Mouse (Mus musculus): ENCODE results near the gene Olfr557. TPM values are rescaled to one million over a fixed set of nuclear protein-coding genes. Genes with fewer than 3 reads are reported as not detected.

Olfr557 gene
- not detected in 2 replicates for polyA plus RNA-seq (2015; fragmentation: Nextera tagmentation; extraction: Ambion mirVana)

DNA sequence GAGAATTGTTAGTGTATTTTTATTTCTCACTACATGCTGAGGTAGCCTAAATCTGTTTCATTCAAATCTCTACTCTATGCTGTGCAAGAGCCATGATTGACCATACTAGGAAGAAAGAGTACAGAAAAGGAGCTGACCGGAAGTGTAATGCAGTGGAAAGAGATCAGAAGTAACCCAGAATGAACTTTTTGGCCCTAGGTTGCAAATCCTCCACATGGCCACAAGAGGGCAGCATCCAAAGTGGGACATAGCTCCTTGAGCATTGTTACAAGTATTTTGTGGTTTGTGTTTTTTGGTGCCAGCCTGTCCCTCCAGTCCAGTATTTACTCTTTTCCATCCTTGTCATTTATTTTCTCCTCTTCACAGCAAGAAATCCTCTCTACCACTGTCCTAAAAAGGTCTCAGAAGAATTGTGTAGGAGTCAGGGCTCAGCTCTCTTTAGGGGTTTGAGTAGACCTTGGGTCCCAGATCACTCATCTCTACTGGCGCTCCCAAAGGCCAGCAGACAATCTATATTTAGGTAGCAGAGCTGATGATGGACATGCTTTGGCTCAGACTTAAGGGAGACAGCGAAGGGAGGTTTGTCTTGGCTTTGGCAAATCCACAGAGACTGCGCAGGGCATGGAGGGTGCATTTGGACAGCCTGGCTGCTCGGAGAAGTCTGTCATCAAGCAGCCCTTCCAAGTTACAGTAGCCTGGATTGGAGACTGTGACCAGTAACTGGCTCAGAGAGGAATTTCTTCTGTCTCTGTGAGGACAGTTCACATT lies at the start of gene Olfr557:
Gene Olfr557 (plus strand): TSS at position 553 of the 768 bp plus-strand sequence.
- Histone ChIP-seq H3K4me1 (no peaks in the 10 kb centered on the region), H3K36me3 (no peaks in the 10 kb centered on the region), H3K27ac (no peak within 1 kb of the TSS), H3K4me2 (no peak within 1 kb of the TSS), H3K9me3 (no peaks in the 10 kb centered on the region), H3K4me3 (no peak within 1 kb of the TSS), H3K9ac (no peak within 1 kb of the TSS), H3K27me3 (no peaks in the 10 kb centered on the region)
- no peak for ATAC-seq (ENCODE audit: insufficient number of reproducible peaks, low FRiP score, low TSS enrichment, low read depth)
- WGBS: 81% methylated on average over 5 of the region's 5 CpGs

DNA sequence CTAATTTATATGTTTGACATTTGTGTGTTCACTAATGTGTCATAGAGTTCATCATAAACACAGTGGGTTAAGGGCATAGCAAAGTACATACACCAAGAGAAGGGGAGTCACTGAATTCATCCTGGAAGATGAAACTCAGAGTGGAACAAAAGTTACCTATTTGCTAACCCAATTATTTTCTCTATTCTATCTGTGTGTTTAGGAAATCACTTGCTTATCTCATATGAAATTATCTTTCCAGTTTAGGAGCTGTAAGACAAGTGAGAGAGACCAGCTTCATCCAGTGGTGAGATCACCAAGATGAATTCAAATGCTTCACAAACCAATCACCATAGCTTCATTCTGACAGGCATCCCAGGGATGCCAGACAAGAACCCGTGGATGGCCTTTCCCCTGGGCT lies 37.2 kb upstream of the Olfr557 start, which contains the start of gene Olfr555:
Gene Olfr555 (plus strand): TSS at position 301 of the 400 bp plus-strand sequence.
- Histone ChIP-seq H3K9me3 (no peaks in the 10 kb centered on the region), H3K4me3 (no peak within 1 kb of the TSS), H3K9ac (no peak within 1 kb of the TSS), H3K4me2 (no peak within 1 kb of the TSS), H3K4me1 (no peaks in the 10 kb centered on the region), H3K36me3 (no peaks in the 10 kb centered on the region), H3K27ac (no peak within 1 kb of the TSS), H3K27me3 (no peaks in the 10 kb centered on the region)
- no peak for ATAC-seq (ENCODE audit: insufficient number of reproducible peaks, low FRiP score, low TSS enrichment, low read depth)
- WGBS: 69% methylated on average over 1 of the region's 1 CpGs

DNA sequence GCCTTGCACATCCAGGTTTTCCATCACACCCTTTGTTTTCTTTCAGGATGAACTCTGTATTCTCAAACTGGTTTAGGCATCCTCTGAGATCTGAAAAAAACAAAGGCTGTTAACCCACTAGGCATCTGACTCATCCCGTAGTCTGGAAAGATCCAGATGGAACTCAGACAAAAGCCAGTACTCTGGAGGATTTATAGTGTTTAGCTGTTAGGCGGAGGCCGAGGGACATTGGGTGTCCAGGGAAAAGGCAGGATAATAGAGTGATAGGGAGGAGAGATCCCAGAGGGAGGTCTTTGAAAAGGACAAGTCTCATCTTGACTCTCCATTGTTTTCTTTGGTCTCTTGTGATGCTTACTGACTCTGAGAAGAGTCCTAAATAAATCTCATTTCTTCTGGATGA lies 31.1 kb upstream of the Olfr557 start, which contains the start of gene Olfr556:
Gene Olfr556 (plus strand): TSS at position 301 of the 400 bp plus-strand sequence.
- H3K9ac ChIP-seq: no peak within 1 kb of the TSS
- no peaks in the 10 kb centered on the region for H3K27me3 ChIP-seq
- H3K4me1 ChIP-seq: no peaks in the 10 kb centered on the region
- 55% methylated on average over 3 of the region's 3 CpGs for WGBS
- H3K36me3 ChIP-seq: no peaks in the 10 kb centered on the region
- ATAC-seq (ENCODE audit: insufficient number of reproducible peaks, low FRiP score, low TSS enrichment, low read depth): no peak
- no peak within 1 kb of the TSS for H3K27ac ChIP-seq
- H3K9me3 ChIP-seq: no peaks in the 10 kb centered on the region
- no peak within 1 kb of the TSS for H3K4me2 ChIP-seq
- no peak within 1 kb of the TSS for H3K4me3 ChIP-seq

DNA sequence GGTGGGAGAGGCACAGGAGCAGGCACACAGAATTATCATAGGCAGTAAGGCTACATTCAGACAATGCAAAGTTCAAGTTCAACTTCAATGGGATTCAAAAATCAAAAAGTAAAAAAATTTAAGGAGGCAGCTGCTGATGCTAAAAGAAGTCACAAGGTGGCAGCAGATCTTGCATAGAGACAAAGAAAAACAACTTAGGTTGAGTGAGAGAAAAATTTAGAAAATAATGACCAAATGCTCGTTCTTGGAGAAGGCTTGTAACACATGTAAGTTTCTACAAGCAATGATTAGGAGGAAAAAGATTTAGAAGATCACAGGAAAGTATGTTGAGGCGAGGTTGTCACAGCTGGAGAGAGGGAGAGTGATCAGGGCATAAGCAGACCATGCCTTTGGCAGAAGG lies 30.3 kb upstream of the Olfr557 start:
- H3K4me1 ChIP-seq: no peaks in the 10 kb centered on the region
- H3K27ac ChIP-seq: no peak overlapping the region
- no peaks in the 10 kb centered on the region for H3K9me3 ChIP-seq
- H3K27me3 ChIP-seq: no peaks in the 10 kb centered on the region
- WGBS: 29% methylated on average over 2 of the region's 2 CpGs
- no peak for ATAC-seq (ENCODE audit: insufficient number of reproducible peaks, low FRiP score, low TSS enrichment, low read depth)
- no peak overlapping the region for H3K4me2 ChIP-seq
- H3K36me3 ChIP-seq: no peaks in the 10 kb centered on the region
- H3K4me3 ChIP-seq: no peak overlapping the region
- H3K9ac ChIP-seq: no peak overlapping the region

DNA sequence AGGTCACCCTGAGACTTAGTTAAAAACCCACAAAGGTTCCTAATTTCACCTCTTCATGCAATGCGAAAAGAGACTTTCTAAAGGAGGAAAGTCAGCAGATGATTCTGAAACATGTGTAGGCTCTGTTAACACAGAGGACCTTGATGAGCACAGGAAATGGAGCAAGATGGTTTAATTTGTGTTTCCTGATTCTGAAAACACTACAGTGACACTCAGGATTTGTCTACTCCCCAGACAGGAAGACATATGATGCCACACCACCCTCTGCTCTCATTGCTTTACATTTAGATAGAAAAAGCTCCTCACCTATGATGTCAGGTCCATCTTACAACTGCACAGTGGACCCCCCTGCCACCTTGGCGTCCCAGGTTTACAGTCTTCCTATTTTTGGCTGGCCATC lies 19.5 kb upstream of the Olfr557 start:
- H3K4me1 ChIP-seq: no peaks in the 10 kb centered on the region
- H3K36me3 ChIP-seq: peaks cover 10% of the 10 kb centered on the region
- H3K4me2 ChIP-seq: no peak overlapping the region
- H3K27me3 ChIP-seq: no peaks in the 10 kb centered on the region
- no peaks in the 10 kb centered on the region for H3K9me3 ChIP-seq
- no peak overlapping the region for H3K4me3 ChIP-seq
- no peak overlapping the region for H3K9ac ChIP-seq
- 82% methylated on average over 2 of the region's 2 CpGs for WGBS
- no peak for ATAC-seq (ENCODE audit: insufficient number of reproducible peaks, low FRiP score, low TSS enrichment, low read depth)
- no peak overlapping the region for H3K27ac ChIP-seq

DNA sequence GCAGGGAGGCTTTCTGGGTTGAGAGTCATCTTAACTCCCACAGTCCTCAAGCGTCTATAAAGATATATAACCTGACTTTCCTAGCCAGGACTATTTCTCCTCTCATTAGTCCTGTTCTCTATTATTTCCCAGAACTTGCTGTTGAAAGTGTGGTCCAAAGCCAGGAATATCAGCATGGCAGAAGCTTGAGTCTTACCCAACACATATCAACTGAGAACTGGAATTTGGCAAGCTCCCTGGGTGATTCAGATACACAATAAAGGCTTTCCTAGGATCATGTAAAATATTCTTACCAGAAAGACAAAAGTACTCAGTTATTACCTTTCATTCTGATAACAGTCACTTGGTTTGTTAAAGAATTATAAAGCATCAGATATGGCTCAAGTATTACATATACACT lies 13.8 kb upstream of the Olfr557 start:
- H3K9ac ChIP-seq: no peak overlapping the region
- 90% methylated on average over 1 of the region's 1 CpGs for WGBS
- no peak for ATAC-seq (ENCODE audit: insufficient number of reproducible peaks, low FRiP score, low TSS enrichment, low read depth)

DNA sequence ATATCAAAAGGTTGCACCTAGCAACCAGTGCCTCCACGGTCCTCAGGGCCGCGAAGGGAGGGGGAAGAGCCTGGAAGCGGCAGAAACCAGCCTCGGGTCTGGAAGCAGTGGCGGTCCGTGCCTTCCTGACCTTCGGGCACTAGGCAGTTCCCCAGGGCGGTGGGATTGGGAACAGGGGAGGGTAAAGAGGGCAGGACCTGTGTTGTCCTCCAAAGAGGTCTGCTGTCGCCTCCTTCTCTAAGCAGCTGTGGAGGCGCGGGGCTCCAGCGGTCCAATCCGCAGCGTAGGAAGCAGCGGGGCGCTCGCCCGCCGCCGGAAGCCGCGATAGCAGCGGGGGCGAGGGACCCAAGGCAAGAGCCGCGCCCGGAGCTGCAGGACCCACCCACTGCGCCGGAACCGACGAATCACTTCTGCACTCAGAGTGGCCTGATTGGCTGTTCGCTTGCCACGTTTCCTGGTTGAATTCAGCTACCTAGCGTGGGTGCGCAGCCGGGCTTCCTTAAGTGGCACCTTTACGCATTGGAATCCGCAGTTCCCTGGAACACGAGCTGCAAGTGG lies 8.7 kb upstream of the Olfr557 start, which contains the start of gene Trim68:
Gene Trim68 (minus strand): TSS at position 384 of the 558 bp plus-strand sequence.
- H3K9me3 ChIP-seq: no peaks in the 10 kb centered on the region
- H3K4me3 ChIP-seq: peak within 1 kb of the TSS; percentile 60
- H3K27me3 ChIP-seq: no peaks in the 10 kb centered on the region
- 0% methylated on average over 40 of the region's 40 CpGs for WGBS
- H3K4me2 ChIP-seq: peak within 1 kb of the TSS; percentile 71
- peaks cover 12% of the 10 kb centered on the region; the same call in 1 of the 2 replicates for H3K36me3 ChIP-seq
- peak; percentile 98 for ATAC-seq (ENCODE audit: insufficient number of reproducible peaks, low FRiP score, low TSS enrichment, low read depth)
- peak within 1 kb of the TSS; percentile 80 for H3K27ac ChIP-seq
- H3K4me1 ChIP-seq: 0 out of 2 replicates have a peak, but pooled peaks cover 3% of the 10 kb centered on the region
- peak within 1 kb of the TSS; percentile 73 for H3K9ac ChIP-seq

More for the DNA sequence above, 13.8 kb upstream of the Olfr557 start:
- H3K27ac ChIP-seq: no peak overlapping the region
- H3K4me2 ChIP-seq: no peak overlapping the region
- H3K4me3 ChIP-seq: no peak overlapping the region
- H3K4me1 ChIP-seq: no peaks in the 10 kb centered on the region
- no peaks in the 10 kb centered on the region for H3K27me3 ChIP-seq
- H3K9me3 ChIP-seq: no peaks in the 10 kb centered on the region
- peaks cover 26% of the 10 kb centered on the region for H3K36me3 ChIP-seq

DNA sequence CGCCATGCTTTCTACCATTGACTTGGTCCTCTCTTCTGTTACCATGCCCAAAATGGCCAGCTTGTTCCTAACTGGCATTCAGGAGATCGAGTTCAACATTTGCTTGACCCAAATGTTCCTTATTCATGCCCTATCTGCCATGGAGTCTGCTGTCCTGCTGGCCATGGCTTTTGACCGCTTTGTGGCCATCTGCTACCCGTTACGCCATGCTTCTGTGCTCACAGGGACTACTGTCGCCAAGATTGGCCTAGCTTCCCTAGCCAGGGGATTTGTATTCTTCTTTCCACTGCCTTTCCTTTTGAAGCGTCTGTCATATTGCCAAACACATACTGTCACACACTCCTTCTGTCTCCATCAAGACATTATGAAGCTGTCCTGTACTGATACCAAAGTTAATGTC lies 2.8 kb downstream of the Olfr557 start:
- no peak overlapping the region for H3K27ac ChIP-seq
- no peaks in the 10 kb centered on the region for H3K36me3 ChIP-seq
- no peak overlapping the region for H3K4me2 ChIP-seq
- H3K27me3 ChIP-seq: no peaks in the 10 kb centered on the region
- no peak for ATAC-seq (ENCODE audit: insufficient number of reproducible peaks, low FRiP score, low TSS enrichment, low read depth)
- WGBS: 83% methylated on average over 7 of the region's 7 CpGs
- H3K4me1 ChIP-seq: no peaks in the 10 kb centered on the region
- no peak overlapping the region for H3K4me3 ChIP-seq
- H3K9ac ChIP-seq: no peak overlapping the region
- no peaks in the 10 kb centered on the region for H3K9me3 ChIP-seq

DNA sequence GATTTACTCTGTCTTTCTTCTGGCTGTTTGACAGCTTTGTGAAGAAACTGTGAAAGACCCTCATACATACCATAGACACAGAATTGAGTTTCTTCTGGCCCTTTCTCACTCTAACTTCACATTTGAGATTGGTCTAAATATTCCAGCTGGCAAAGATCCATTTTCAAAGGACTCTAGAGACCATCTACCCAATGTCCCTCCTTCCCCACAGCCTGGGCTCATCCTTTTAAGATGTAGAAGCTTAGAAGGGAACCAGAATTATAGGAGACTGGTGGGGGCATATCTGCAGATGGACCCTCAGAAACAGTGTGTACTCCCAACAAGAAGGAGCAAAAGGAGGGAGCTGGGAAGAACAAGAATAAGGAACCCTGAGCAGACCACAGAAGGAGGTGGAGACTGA lies 6.2 kb downstream of the Olfr557 start, which contains the start of gene Olfr558:
Gene Olfr558 (plus strand): TSS at position 301 of the 400 bp plus-strand sequence.
- Histone ChIP-seq H3K4me2 (no peak within 1 kb of the TSS), H3K27me3 (no peaks in the 10 kb centered on the region), H3K9me3 (no peaks in the 10 kb centered on the region), H3K4me1 (no peaks in the 10 kb centered on the region), H3K4me3 (no peak within 1 kb of the TSS), H3K9ac (no peak within 1 kb of the TSS), H3K36me3 (no peaks in the 10 kb centered on the region), H3K27ac (no peak within 1 kb of the TSS)
- ATAC-seq (ENCODE audit: insufficient number of reproducible peaks, low FRiP score, low TSS enrichment, low read depth): no peak

DNA sequence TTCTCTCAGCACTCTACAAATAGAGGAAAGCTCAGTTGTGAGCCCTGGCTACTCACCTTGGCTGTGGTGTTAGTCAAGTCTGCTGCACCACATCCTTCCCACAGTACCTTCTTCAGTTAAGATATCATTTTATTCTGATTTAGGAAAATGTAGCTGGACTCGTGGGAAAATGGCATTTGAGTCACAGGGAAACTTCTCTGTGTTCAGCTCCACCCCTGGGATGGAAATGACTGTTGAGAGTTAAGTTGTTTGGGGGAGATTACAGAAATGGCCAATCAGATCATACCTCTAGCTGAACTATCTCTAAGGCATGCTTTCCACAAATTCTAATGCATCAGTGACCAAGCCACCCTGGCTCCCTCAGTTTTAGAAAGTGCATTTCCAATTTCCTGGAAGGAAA lies 23.3 kb downstream of the Olfr557 start, which contains the start of gene Olfr33:
Gene Olfr33 (minus strand): TSS at position 101 of the 400 bp plus-strand sequence.
- no peak within 1 kb of the TSS for H3K4me3 ChIP-seq
- H3K27me3 ChIP-seq: no peaks in the 10 kb centered on the region
- no peaks in the 10 kb centered on the region for H3K9me3 ChIP-seq
- no peak within 1 kb of the TSS for H3K9ac ChIP-seq
- no peaks in the 10 kb centered on the region for H3K4me1 ChIP-seq
- no peaks in the 10 kb centered on the region for H3K36me3 ChIP-seq
- no peak for ATAC-seq (ENCODE audit: insufficient number of reproducible peaks, low FRiP score, low TSS enrichment, low read depth)
- 42% methylated on average over 1 of the region's 1 CpGs for WGBS
- no peak within 1 kb of the TSS for H3K4me2 ChIP-seq
- H3K27ac ChIP-seq: no peak within 1 kb of the TSS

DNA sequence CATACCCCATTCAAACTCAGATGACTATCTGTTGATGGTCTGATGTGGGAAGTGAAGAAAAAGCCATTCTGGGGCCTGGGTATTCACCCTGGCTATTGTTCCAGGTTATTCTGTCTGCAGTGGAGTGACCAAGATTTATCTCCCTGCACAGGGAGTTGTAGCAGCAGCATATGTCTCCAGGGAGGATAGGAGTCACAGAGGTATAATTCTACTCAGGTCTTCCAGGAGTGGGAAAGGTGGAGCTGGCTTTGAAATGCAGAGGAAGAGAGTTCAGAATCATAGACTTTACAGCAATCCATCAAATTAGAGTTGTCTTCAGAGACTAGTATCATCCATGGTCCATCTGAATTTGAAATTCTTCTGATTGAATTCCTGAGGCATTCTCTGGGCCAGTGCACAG lies 31.7 kb downstream of the Olfr557 start, which contains the start of gene Olfr559:
Gene Olfr559 (minus strand): TSS at position 101 of the 400 bp plus-strand sequence.
- Histone ChIP-seq H3K9ac (no peak within 1 kb of the TSS), H3K9me3 (no peaks in the 10 kb centered on the region), H3K4me2 (no peak within 1 kb of the TSS), H3K36me3 (no peaks in the 10 kb centered on the region), H3K4me1 (no peaks in the 10 kb centered on the region), H3K27me3 (no peaks in the 10 kb centered on the region), H3K4me3 (no peak within 1 kb of the TSS), H3K27ac (no peak within 1 kb of the TSS)
- no peak for ATAC-seq (ENCODE audit: insufficient number of reproducible peaks, low FRiP score, low TSS enrichment, low read depth)

DNA sequence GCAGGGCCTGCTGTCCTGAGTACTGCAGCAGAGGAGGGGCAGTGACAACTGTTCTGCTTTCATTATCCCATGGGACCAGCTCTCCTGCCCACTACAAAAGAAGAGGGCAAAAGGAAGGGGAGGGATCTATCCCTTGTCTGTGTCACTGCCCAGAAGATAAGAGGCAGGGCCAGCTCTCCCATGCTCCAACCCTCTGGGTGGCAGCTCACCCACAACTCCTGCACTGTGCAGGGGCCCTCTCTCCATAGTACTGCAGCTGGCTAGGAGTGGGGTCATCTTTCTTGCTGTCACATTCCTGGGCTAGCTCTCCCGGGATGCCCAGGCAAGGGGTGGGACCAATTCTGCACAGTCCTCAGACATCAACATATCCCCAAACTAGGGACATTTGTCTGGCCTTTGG lies 38.1 kb downstream of the Olfr557 start:
- Histone ChIP-seq H3K27me3 (no peaks in the 10 kb centered on the region), H3K4me2 (no peak overlapping the region), H3K4me1 (no peaks in the 10 kb centered on the region), H3K9me3 (no peaks in the 10 kb centered on the region), H3K9ac (no peak overlapping the region), H3K27ac (no peak overlapping the region), H3K4me3 (no peak overlapping the region), H3K36me3 (no peaks in the 10 kb centered on the region)
- 35% methylated on average over 1 of the region's 1 CpGs for WGBS
- no peak for ATAC-seq (ENCODE audit: insufficient number of reproducible peaks, low FRiP score, low TSS enrichment, low read depth)

Measured in limb, embryonic 15.5 days (tissue).